Mouse (Mus musculus) limb, embryonic 14.5 days (tissue): Measurements from ENCODE around the gene Astn2. TPM values are rescaled to one million over a fixed set of nuclear protein-coding genes. Genes with fewer than 3 reads are reported as not detected.
A peak's percentile ranks its signal among the peaks of the same experiment; 100 is the strongest.

ENCODE experiments used
- ATAC-seq: fragments of 200-750 bp; cut with Nextera tagmentation; 2 replicates; pipeline ENCODE4 v1.8.0; 2017; ENCODE audit warnings: low read depth, moderate number of reproducible peaks, moderate TSS enrichment; ENCODE audit not compliant: low FRiP score
- DNase-seq: peaks from one replicate; pipeline ENCODE4 v3.0.0-alpha.2; 2015; ENCODE audit warnings: low spot score
- H3K27ac ChIP-seq: fragments of 300-500 bp; sonication (generic); replicated peaks from 2 replicates; pipeline ENCODE4 v1.5.1; 2014; ENCODE audit warnings: low read depth, mild to moderate bottlenecking, low read length, moderate library complexity, mixed read lengths
- H3K27me3 ChIP-seq: fragments of 300-500 bp; sonication (generic); 2 replicates; pipeline ENCODE4 v1.6.1; 2014; ENCODE audit warnings: low read length, mixed read lengths; ENCODE audit not compliant: control insufficient read depth, insufficient read depth
- H3K36me3 ChIP-seq: fragments of 300-500 bp; sonication (generic); 2 replicates; pipeline ENCODE4 v1.6.1; 2014; ENCODE audit warnings: mild to moderate bottlenecking, low read length, moderate library complexity, mixed read lengths; ENCODE audit not compliant: control insufficient read depth, insufficient read depth
- H3K4me1 ChIP-seq: fragments of 300-500 bp; sonication (generic); 2 replicates; pipeline ENCODE4 v1.6.1; 2014; ENCODE audit warnings: antibody characterized with exemption, low read length, mixed read lengths; ENCODE audit not compliant: control insufficient read depth, insufficient read depth
- H3K4me2 ChIP-seq: fragments of 300-500 bp; sonication (generic); replicated peaks from 2 replicates; pipeline ENCODE4 v1.6.1; 2014; ENCODE audit warnings: low read depth, mild to moderate bottlenecking, low read length, moderate library complexity; ENCODE audit not compliant: severe bottlenecking
- H3K4me3 ChIP-seq: fragments of 300-500 bp; sonication (generic); replicated peaks from 2 replicates; pipeline ENCODE4 v1.5.1; 2014; ENCODE audit warnings: low read length
- H3K9ac ChIP-seq: fragments of 300-500 bp; sonication (generic); 2 replicates; pipeline ENCODE4 v1.6.1; 2014; ENCODE audit warnings: mild to moderate bottlenecking, low read depth, low read length, moderate library complexity; ENCODE audit not compliant: severe bottlenecking
- H3K9me3 ChIP-seq: fragments of 300-500 bp; sonication (generic); 2 replicates; pipeline ENCODE4 v1.6.1; 2016; ENCODE audit warnings: low read length; ENCODE audit not compliant: control insufficient read depth
- POLR2A ChIP-seq: fragments of 200-500 bp; IDR thresholded peaks from 2 replicates; pipeline ENCODE4 v1.8.0; 2012; ENCODE audit warnings: inconsistent platforms, mild to moderate bottlenecking, moderate library complexity, borderline replicate concordance; ENCODE audit not compliant: insufficient read depth, insufficient read length; ENCODE audit errors: extremely low read depth
- WGBS: fragments of 180-500 bp; shearing (Covaris S2); extraction: QIAGEN DNeasy Blood & Tissue Kit; methylation state at CpG from one replicate; pipeline ENCODE4 v1.1.7; 2014; 5-methylcytosine and 5-hydroxymethylcytosine counted together
- polyA plus RNA-seq, 2 experiments: library from polyadenylated mRNA; depleted of rRNA in 1 of 2; stranded (reverse) in 1 of 2; unstranded in 1 of 2; fragments of >200 nt; fragmentation: Nextera tagmentation in 1 of 2; extraction: Ambion mirVana in 1 of 2; gene quantifications; 2 replicates each; pipeline versions ENCODE4 v1.2.1 to v1.2.3; 2012 to 2014

The Astn2 gene
- polyA plus RNA-seq, 2 experiments = 1.6 to 8.7 TPM

GRCm38 (mm10) chr4:65605151-65605702, 799.2 kb downstream of the Astn2 start:
- peak overlapping the region; percentile 68 for H3K9ac ChIP-seq

GRCm38 (mm10) chr4:65604504-65605150, 799.8 kb downstream of the Astn2 start, which contains the start of gene Trim32:
Gene Trim32 (plus strand): TSS chr4:65604986.
- peak within 1 kb of the TSS; percentile 64 for H3K4me3 ChIP-seq
- H3K27ac ChIP-seq = no peak within 1 kb of the TSS
- 4% methylated on average over 30 of the region's 33 CpGs for WGBS
- H3K27me3 ChIP-seq = no peaks in the 10 kb centered on the region
- no peaks in the 10 kb centered on the region for H3K9me3 ChIP-seq
- 0 out of 2 replicates have a peak, but pooled peaks have one; percentile 85 for TF ChIP-seq POLR2A
- peak; percentile 90 for DNase-seq
- no peaks in the 10 kb centered on the region for H3K36me3 ChIP-seq
- ATAC-seq = peak; percentile 95
- H3K4me1 ChIP-seq = peaks cover 13% of the 10 kb centered on the region
- peak within 1 kb of the TSS; percentile 68 for H3K9ac ChIP-seq
- peak within 1 kb of the TSS; percentile 61 for H3K4me2 ChIP-seq

More at GRCm38 (mm10) chr4:65605151-65605702, 799.2 kb downstream of the Astn2 start:
- Histone ChIP-seq H3K4me2 (peak overlapping the region; percentile 61), H3K4me1 (peaks cover 18% of the 10 kb centered on the region), H3K27ac (no peak overlapping the region), H3K9me3 (no peaks in the 10 kb centered on the region), H3K4me3 (peak overlapping the region; percentile 64), H3K36me3 (no peaks in the 10 kb centered on the region), H3K27me3 (no peaks in the 10 kb centered on the region)
- TF ChIP-seq POLR2A = no peak
- under 1% methylated on average over 21 of the region's 21 CpGs for WGBS
- peak; percentile 83 for ATAC-seq
- no peak for DNase-seq

- no peaks in the 10 kb centered on the region for H3K36me3 ChIP-seq
- 70% methylated on average over 5 of the region's 5 CpGs for WGBS
- no peak overlapping the region for H3K27ac ChIP-seq
- ATAC-seq (no peak), DNase-seq (no peak)
- H3K27me3 ChIP-seq = no peaks in the 10 kb centered on the region
- H3K9me3 ChIP-seq = no peaks in the 10 kb centered on the region
- H3K4me3 ChIP-seq = no peak overlapping the region
- H3K4me1 ChIP-seq = no peaks in the 10 kb centered on the region
- TF ChIP-seq POLR2A = no peak
- H3K4me2 ChIP-seq = no peak overlapping the region
- H3K9ac ChIP-seq = no peak overlapping the region
Measured at GRCm38 (mm10) chr4:65594601-65595369, 809.6 kb downstream of the Astn2 start.

DNA sequence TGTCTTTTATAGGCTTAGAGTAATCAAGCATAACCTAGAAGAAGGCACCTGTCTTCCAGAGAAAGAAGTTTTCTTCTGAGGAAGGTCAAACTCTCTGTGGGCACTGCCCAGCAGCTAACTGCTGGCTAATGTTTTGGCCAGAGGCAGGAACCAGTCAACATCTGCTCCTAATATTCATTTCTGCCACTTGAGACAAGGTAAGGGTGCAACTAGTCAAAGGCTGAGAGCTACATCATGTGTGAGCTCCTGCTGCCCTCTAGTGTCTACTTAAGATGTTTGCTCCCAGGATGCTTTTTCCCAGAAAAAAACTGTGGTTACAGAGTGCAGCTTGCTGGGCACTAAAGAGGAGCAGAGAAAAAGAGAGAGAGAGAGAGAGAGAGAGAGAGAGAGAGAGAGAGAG, 814.6 kb downstream of the Astn2 start:
- H3K36me3 ChIP-seq = no peaks in the 10 kb centered on the region
- TF ChIP-seq POLR2A = no peak
- H3K4me2 ChIP-seq = no peak overlapping the region
- H3K9ac ChIP-seq = no peak overlapping the region
- DNase-seq (peak; percentile 87), ATAC-seq (peak; percentile 76)
- H3K4me3 ChIP-seq = no peak overlapping the region
- peaks cover 3% of the 10 kb centered on the region; the same call in 1 of the 2 replicates for H3K4me1 ChIP-seq
- H3K9me3 ChIP-seq = no peaks in the 10 kb centered on the region
- no peak overlapping the region for H3K27ac ChIP-seq
- H3K27me3 ChIP-seq = no peaks in the 10 kb centered on the region

GRCm38 (mm10) chr4:65586947-65587346, 817.5 kb downstream of the Astn2 start:
- Histone ChIP-seq H3K9ac (no peak overlapping the region), H3K27ac (no peak overlapping the region), H3K4me2 (no peak overlapping the region), H3K4me1 (peaks cover 3% of the 10 kb centered on the region; the same call in 1 of the 2 replicates), H3K4me3 (no peak overlapping the region), H3K9me3 (no peaks in the 10 kb centered on the region), H3K27me3 (no peaks in the 10 kb centered on the region), H3K36me3 (no peaks in the 10 kb centered on the region)
- ATAC-seq = no peak
- DNase-seq = no peak
- WGBS = 47% methylated on average over 5 of the region's 5 CpGs
- no peak for TF ChIP-seq POLR2A
